Mouse (Mus musculus) T-helper 1 cell (primary cell): ENCODE results near the gene Ryr2.

ENCODE experiments used
- in situ Hi-C: fragments of 300-600 bp; cut with MboI, MseI; formaldehyde crosslinking; loops from one replicate; pipeline ENCODE4 v1.15.1; 2025; ENCODE audit warnings: high pct_unique_total_duplicates

Ryr2 gene

DNA sequence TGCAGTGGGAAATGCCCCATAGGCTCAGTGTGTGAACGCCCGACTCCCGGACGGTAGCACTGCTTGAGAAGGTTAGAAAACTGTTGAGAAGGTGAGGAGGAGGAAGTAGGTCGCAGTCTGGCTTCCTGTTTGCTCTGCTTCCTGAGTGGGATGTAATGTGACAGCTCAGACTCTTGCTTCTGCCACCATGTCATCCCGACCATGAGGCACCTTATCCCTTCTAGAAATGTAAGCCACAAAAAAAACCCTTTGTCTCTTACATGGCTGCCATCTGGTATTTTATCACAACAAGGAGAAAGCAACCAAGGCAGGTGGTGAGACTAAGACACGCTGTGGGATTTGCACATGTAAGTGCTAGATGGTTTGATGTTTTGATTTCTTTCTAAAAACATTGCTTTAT, 12.2 kb downstream of the Ryr2 start:
- in situ Hi-C loops: no loop called here

DNA sequence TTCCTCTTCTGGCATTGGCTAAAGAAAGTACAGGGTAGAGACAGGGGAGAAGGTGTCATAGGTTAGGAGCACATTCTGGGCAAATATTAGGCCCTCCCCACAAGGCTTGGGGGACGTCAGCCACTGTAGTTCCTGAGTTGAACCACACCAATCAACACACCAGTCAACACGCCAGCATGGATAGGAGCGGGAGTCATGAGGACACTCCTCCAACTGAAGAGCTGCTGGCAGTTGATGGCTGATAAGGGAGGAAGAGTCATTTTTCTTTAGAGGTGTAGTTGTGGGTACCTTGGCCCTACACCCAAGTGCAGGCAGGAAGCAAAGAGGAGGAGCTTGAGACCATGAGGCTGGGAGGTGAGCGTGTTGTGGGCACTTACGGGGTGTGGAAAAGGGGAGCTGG, 13.6 kb downstream of the Ryr2 start:
- in situ Hi-C loops: no loop called here

DNA sequence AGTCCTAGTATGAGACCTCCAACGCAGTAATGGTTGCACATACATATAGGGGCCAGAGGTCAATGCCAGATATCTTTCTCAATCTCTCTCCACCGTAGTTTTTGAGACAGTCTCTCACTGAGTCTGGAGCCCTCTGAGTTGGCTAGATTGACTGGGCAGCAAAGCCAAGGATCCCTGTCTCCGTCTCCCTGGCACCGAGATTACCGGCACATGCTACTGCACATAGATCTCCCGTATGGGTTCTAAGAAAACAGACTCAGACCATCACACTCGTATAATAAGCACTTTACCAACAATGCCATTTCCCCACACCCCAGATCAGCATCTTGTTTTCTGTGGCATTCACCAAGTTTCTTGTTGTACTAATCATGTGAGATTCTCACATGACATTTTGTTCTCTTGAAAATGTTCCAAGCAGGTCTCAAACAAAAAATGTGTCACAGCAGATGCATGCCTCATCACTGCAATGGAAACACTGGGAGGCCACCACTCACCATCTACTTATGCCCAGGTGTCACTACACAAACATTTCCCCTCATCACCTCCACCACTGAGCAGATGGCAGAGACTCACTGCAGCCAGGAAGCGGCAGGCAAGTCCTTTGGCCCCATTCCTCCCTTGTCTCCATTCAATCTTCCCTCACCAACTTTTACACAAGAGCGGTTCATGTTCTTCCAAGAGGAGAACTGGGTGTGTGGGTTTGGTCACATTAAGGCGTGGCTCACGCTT, 14.2 kb downstream of the Ryr2 start:
- in situ Hi-C loops: no loop called here

DNA sequence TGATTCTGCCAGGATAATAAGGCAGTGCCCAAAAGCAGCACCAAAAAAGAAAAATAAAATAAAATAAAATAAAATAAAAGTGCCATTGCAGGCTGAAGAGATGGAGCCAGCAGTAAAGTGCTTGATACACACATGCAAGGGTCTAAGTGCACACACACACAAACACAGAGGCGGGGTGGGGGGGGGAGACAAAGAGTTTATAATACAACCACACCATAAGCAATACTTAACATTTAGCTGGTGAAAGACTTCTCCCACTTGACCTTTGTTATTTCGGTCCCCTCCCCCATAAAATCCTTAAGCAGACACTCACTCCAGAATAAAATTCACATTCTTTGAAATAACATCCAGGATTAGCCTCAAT, 22.7 kb downstream of the Ryr2 start:
- in situ Hi-C loops: no loop called here

DNA sequence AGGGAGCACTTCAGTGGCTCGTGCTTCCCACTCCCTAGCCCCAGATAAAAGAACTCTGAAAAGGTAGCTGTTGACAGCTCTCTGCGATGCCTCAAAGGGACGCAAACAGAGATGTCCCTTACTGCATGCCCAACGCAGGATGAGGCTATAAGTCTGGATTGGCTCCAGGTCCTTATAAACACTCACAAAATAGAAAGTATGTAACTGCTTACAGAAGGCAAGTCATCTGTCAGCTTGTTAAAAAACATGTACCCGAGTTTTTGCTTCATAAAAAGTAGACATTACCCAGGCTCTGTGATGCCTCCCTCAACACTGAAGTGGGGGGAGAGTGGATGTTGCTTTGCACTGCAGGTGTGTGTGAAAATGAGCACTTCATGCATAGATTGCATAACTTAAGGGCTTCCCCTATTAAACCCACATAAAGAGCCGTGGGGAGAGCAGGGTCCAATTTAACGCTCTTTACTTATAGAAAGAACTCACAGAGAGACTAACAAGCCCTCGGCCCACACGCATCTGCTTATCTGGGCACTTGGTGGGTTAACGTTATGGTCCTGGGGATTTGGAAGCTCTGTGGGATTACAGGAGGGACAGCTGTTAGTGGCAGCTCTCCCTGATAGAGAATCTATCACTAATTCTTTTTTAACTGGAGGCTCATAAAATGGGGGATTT, 23.2 kb downstream of the Ryr2 start:
- in situ Hi-C loops: no loop called here

DNA sequence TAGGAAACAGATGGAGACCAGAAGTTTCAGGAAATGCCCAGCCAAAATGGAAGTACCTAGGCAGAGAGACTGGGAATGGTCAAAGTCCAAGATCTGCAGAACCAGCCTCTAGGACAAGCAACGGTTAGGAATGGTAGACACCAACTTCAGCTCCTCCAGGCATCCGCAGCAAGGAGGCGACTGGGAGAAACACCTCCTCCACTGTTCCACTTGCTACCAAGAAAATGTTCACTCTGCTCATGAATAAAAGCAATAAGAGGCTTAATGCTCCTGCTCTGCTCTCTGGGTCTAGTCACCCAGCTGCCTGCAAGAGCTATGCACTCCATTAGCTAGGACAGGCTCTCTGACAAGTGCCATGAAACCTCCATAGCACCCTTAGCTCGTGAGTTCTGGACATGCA, 26.2 kb downstream of the Ryr2 start:
- in situ Hi-C loops: no loop called here

DNA sequence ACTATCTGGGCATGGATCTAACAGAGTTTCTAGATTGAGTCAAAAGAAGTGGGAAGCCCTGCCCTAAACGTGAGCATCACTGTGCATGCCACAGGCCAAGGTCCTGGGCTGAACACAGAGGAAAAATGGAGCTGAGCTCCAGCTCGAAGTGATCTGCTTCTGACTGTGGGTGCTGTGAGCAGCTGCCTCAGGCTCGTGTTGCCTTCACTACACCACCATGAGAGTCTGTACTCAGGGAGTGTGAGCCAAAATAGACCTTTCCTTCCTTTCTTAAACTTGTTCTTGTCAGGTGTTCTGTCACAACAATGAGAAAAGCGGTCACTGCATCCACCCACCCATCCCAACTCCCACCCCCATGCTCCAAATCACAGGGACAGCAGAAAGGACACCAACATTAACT, 27.2 kb downstream of the Ryr2 start:
- in situ Hi-C loops: no loop called here

DNA sequence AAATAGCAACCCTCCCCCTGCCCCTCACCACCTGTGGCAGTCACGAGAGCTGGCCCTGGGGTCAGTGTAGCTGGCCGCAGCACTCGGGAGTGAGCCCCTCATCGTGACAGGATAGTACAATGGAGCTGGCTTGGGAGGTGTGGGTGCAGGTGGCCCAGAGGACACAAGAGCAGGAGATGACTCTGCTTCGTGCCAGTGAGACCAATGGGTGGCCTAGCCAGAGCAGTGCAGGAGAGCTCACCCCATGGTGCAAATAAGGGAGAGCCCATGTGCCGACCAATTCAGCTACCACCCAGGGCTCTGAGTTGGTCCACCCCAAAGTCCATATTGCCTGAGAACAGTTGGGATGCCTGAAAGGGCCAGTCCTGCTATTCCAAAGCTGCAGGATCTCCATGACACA, 31.8 kb downstream of the Ryr2 start:
- in situ Hi-C loops: no loop called here

DNA sequence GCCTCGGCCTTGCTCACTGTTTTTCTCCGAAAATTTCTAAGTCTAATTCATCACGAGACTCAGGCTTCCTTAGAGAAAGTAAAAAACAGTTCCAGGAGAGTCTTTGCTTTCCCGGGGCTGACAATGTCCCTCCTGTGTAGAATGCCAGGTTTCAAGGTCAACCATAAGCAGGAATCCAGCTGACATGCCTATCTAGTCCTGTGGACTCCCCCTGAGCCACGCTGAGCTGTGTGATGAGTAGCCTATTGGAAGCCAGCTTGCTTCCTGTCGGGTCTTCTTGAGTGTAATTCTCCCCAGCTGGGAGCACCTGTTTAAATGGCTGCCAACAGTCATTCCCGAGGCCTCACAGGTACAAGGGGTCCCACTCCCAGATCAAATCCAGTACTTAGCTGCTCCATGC, 34.2 kb downstream of the Ryr2 start:
- in situ Hi-C loops: no loop called here

DNA sequence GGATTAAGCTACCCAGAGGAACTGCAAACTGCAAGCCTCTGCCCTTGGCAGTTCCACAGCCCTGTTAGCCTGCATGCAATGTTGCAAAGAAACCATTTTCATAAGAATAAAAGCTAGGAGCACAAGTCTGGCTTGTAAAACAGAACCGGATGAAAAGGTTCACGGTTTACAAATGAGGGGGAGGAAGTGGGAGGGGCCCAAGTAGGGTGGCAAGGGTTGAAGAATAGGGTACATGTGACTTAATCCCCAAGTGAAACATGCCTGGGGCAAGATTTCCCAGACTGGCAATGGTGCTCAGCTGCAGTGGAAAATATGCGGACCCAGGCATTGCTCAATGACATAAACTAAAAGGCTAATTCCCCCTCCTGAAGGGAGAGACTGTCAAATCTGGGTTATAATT, 34.6 kb downstream of the Ryr2 start:
- in situ Hi-C loops: no loop called here

DNA sequence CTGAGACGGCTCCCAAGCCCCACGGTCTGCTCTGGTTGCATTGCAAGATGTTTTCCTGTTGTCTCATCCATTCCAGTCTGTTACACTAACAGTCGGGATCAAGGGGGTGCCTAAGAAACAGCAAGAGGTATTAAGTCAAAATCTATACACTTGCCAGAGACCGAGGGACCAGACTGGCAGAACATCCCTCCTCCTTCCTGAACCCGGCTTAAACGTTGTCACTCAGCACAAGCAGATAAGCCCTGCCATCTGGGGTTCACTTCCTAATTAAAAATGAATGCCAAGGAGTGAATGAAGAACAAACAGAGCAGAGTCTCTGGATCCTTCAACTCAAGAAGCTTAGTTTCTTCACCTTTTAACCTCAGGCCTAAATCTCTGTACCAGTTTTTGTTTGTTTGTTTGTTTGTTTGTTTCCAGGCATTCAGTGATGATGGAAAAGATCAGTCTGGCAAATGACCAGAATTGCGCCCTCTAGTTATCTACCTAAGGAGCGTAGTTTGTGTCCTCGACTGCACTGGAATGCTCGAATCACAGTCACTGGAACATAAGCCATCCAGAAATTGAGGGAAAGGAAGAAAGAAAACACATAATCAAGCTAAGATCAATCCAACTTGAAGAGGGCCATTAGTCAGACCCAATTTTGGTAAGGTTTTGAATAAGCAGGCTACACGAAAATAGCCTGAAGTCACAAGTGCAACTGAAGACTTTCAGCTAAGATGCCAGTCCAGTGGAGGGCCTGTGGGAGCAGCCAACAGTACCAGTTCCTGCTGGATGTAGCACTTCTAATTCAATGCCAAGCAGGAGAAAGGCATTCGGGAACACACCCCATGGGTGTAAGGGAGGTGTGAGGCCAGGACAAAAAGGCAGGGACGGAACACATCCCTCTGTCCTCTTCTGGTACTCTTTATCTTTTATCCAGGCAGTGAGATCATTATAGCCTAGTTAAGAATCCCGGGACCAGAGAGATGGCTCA, 36.3 kb downstream of the Ryr2 start:
- in situ Hi-C loops: no loop called here

DNA sequence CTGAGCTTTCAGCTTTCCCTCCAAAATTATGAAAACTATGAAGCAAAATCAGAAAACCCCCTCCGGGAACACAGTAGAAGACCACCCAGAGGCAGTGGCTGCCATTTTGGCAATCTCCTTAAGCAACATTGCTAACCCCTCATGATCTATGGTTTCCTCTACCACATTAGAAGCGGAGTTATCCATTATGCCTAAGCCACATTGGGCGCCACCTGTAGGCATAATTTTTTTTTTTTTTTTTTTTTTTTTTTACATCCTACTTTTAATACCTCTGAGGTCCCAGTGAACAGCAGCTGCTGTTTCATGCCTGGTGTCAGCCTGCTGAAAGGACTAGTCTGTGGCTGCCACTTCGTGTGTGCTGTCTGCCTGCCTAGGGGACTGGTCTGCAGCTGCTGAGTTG, 42.2 kb downstream of the Ryr2 start:
- in situ Hi-C loops: no loop called here

DNA sequence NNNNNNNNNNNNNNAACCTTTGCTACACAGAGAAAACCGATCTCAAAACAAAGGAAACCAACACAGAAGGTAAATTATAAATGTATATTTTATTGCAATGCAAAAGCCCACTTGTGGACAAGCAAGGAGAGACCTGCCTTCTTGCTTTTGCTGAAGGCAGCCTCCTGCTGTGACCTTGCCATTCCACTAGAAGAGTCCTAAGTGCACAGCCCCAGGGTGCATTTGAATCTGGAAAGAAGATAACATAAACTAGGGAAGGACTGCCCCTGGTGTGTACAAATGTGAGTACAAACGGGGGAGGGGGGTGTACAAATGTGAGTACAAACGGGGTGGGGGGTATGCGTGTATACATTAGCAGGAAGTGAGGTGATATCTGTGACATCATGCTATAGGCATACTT, 43.2 kb downstream of the Ryr2 start:
- in situ Hi-C loops: no loop called here

DNA sequence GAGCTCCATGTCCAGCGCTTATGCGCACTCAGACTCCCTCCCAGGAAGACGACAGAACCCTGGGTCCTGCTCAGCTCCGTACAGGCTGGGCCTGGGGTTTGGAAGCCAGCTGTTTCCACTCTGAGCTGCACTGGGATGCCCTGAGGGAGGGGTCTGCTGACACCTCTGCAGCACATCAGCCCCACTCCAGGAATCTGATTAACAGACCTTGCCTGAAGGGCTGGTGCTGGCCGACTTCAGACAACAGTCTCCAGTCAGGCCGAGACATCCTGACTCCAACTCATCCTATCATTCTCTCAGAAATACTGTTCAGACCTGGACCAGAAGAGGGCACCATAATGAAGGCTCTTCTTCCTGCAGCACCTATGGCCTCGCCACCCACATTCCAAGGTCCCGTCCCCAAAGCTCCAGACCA, 49.4 kb downstream of the Ryr2 start:
- in situ Hi-C loops: no loop called here

DNA sequence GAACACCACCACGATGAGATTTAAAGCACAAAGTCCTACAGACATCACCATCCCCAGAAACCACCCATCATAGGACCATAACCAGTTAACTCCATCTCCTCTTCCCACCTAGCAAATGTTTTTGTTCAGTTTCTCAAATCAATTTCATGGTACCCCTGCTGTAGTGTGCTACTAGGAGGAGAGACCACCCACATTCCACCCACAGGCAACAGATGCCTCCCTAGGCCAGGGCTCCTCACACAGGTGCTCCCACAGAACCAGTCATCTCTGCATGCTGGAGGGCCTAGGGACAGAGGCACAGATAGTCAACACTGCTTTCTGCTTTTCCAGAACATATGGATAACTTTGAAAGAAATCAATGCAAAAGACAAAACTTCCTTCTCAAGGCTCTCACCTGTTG, 50.8 kb downstream of the Ryr2 start:
- in situ Hi-C loops: no loop called here

DNA sequence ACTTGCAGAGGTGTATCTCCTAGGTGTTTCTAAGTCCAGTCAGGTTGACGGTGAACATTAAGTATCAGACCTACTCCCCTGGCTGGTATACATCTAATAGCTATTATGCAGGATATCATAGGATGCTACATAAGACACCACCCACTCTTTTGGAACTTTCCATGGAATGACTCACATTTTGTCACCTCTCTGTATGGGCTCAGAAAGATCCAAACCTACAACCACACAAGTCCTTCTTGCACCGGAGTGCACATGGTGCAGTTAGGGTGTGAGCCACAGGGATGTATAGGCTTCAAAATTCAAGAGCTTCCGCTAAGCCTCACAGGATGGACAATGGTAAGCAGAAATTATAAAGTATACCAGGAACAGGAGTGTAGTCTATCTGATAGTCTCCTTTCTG, 52.8 kb downstream of the Ryr2 start:
- in situ Hi-C loops: no loop called here

DNA sequence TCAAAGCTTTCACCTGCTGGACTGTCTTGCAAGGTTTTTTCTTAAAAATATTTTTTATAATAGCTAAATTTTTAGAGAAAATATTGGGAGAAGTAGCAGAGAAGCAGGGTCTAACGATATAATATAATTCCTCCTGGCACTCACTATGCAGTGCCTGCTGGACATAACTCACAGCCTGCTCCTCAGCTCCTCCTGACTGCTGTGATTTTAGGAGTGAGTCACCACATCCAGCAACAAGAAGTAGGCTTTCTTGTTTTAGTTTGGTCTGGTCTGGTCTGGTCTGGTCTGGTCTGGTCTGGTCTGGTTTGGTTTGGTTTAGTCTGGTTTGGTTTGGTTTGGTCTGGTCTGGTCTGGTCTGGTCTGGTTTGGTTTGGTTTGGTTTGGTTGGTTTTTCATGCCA, 55.9 kb downstream of the Ryr2 start:
- in situ Hi-C loops: no loop called here

DNA sequence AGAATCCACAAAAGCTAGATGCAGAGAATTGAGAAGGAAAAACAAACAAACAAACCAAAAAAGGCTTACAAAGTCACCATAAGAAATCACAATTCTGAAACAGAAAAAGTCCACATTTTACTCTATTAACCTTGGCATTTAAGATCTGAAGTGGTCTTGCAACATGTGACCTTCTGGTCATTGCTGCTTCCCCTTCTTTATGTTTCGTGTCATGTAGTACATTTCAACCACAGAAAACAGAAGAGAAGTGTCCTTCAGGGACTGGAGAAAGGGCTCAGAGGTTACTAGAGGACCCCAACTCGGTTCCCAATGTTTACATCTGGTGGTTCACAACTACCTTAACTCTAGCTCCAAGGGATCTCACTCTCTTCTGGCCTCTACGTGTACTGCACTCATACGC, 59.7 kb downstream of the Ryr2 start:
- in situ Hi-C loops: loop anchor here (10.0 kb wide), 1 partner anchor 268 kb away; no protein-coding TSS in a partner anchor

DNA sequence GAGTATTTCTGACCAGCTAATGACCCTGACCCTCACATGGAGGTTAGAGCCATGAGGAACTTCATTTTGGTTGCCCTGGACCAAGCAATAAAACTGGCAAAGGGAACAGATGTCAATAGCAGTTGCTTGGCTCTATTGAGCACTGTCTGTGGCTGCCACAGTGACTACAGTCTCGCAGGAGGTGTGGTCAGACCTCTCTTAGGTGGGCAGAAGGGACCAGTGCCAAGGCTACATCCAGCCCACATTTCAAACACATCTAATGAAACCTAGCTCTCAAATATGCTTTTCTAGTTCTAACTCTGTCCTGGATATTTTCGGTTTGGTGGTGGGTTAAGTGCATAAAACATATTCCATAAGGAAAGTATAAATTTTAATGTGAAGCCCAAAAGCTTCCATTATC, 62.0 kb downstream of the Ryr2 start:
- in situ Hi-C loops: loop anchor here (10.0 kb wide), 1 partner anchor 270 kb away; no protein-coding TSS in a partner anchor

DNA sequence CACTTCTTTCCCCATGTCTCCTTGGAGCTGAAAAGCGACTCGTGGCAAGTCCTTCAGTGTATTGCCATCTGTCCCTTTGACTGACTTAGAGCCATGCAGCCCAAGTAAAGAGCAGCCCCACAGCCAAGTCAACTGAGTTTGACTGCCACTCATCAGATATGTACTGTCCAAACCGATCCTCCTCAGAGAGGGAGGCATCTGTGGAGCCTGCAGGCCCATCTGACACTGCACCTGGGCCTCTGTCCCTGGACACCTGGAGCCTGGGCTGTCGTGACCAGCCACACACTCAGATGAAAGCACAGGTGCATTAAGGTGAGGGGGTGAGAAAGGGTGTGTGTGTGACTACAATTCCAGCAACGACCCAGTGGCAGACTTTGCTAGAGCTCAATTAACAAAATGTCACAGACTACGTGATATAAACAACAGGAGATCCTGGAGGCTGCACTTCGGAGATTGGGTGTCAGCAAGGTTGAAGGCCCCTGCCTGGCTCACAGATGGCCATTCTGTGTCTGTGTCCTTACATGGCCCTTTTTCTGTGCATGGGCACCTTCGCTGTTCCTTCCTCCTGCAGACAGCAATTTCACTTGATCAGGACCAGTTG, 63.8 kb downstream of the Ryr2 start:
- in situ Hi-C loops: loop anchor here (10.0 kb wide), 1 partner anchor 272 kb away; no protein-coding TSS in a partner anchor

DNA sequence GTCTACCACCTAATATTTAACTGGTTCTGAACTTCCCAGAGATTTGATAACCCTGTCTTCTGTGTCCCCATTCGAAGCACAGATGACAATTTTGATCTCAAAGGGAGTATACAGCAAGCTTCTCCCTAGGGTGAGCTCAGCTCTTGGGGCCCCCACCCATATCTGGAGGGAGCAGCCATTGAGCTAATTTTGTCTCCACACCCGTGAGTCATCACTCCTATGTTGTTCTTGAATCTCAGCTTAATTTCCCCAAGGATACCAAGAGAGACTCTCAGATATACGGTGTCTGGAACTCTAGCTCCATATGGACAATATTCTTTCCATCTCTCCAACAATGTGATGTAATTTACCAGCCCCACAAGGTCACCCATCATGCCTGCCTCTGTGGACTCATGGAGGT, 66.8 kb downstream of the Ryr2 start:
- in situ Hi-C loops: loop anchor here (10.0 kb wide), 1 partner anchor 275 kb away; no protein-coding TSS in a partner anchor

DNA sequence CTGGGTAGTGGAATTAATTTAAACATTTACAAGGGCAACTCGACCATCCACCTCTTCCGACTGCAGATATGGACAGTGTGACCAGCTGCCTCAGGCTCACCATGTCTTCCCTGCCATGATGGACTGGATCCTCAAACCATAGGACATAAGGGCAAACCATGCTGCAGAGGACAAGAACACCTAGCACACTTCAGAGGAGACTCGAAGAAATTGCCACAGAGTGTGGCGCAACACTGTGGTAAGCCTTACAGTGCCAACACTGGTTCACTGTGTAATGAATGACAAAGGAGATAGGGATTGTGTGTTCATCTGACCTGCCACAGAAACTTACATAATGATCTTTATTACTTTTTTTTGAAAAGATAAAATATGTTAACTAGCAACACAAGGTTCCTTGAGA, 68.1 kb downstream of the Ryr2 start:
- in situ Hi-C loops: no loop called here
